Mouse (Mus musculus) bone marrow, adult 2 months (tissue): ENCODE data around the gene Tnni1.

Experiments used
- CTCF ChIP-seq: fragments of 200-500 bp; IDR thresholded peaks from 2 replicates; pipeline ENCODE4 v1.5.1; 2011; ENCODE audit warnings: low read length, control low read depth; ENCODE audit not compliant: control insufficient read depth, insufficient read depth
- POLR2A ChIP-seq: fragments of 200-500 bp; IDR thresholded peaks from 2 replicates; pipeline ENCODE4 v1.6.1; 2011; ENCODE audit warnings: low read depth, mild to moderate bottlenecking, control low read depth, low read length, borderline replicate concordance; ENCODE audit not compliant: control insufficient read depth

GRCm38 (mm10) chr1:135792143-135792939 is 13.1 kb downstream of the Tnni1 start:
- TF ChIP-seq POLR2A (no peak), CTCF (no peak)
